Mouse (Mus musculus) stomach, embryonic 14.5 days (tissue): ENCODE measurements around the gene Mrps9. TPM values are rescaled to one million over a fixed set of nuclear protein-coding genes. Genes with fewer than 3 reads are reported as not detected.

ENCODE experiments used
- ATAC-seq: fragments of 200-750 bp; cut with Nextera tagmentation; 2 replicates; pipeline ENCODE4 v1.8.0; 2017; ENCODE audit warnings: low read depth, moderate TSS enrichment; ENCODE audit not compliant: insufficient number of reproducible peaks, insufficient read depth, low FRiP score
- H3K27ac ChIP-seq: fragments of 300-500 bp; sonication (generic); 2 replicates; pipeline ENCODE4 v1.5.1; 2014; ENCODE audit warnings: mild to moderate bottlenecking, low read length, moderate library complexity, mixed read lengths
- H3K27me3 ChIP-seq: fragments of 300-500 bp; sonication (generic); 2 replicates; pipeline ENCODE4 v1.6.1; 2014; ENCODE audit warnings: low read length, control low read depth, mixed read lengths; ENCODE audit not compliant: control insufficient read depth, insufficient read depth
- H3K36me3 ChIP-seq: fragments of 300-500 bp; sonication (generic); 2 replicates; pipeline ENCODE4 v1.6.1; 2014; ENCODE audit warnings: mild to moderate bottlenecking, control low read depth, low read length, moderate library complexity, mixed read lengths; ENCODE audit not compliant: control insufficient read depth, insufficient read depth
- H3K4me1 ChIP-seq: fragments of 300-500 bp; sonication (generic); 2 replicates; pipeline ENCODE4 v1.6.1; 2014; ENCODE audit warnings: low read length, control low read depth, mixed read lengths; ENCODE audit not compliant: control insufficient read depth, insufficient read depth
- H3K4me2 ChIP-seq: fragments of 300-500 bp; sonication (generic); replicated peaks from 2 replicates; pipeline ENCODE4 v1.6.1; 2014; ENCODE audit warnings: low read depth, low read length, control low read depth
- H3K4me3 ChIP-seq: fragments of 300-500 bp; sonication (generic); 2 replicates; pipeline ENCODE4 v1.5.1; 2014; ENCODE audit warnings: low read depth, low read length, control low read depth
- H3K9ac ChIP-seq: fragments of 300-500 bp; sonication (generic); replicated peaks from 2 replicates; pipeline ENCODE4 v1.6.1; 2014; ENCODE audit warnings: low read depth, mild to moderate bottlenecking, control low read depth, low read length, moderate library complexity, mixed read lengths
- H3K9me3 ChIP-seq: fragments of 300-500 bp; sonication (generic); 2 replicates; pipeline ENCODE4 v1.6.1; 2016; ENCODE audit warnings: low read depth, low read length, control low read depth; ENCODE audit not compliant: control insufficient read depth
- WGBS: fragments of 180-500 bp; shearing (Covaris S2); extraction: QIAGEN DNeasy Blood & Tissue Kit; methylation state at CpG from one replicate; pipeline ENCODE4 v1.1.7; 2014; 5-methylcytosine and 5-hydroxymethylcytosine counted together
- polyA plus RNA-seq: library from polyadenylated mRNA; unstranded; fragments of >200 nt; fragmentation: Nextera tagmentation; extraction: Ambion mirVana; gene quantifications from 2 replicates; pipeline ENCODE4 v1.2.1, GENCODE M21; 2014

Gene Mrps9
- polyA plus RNA-seq, 1 experiment from 2014 or later: 49.7 TPM

DNA sequence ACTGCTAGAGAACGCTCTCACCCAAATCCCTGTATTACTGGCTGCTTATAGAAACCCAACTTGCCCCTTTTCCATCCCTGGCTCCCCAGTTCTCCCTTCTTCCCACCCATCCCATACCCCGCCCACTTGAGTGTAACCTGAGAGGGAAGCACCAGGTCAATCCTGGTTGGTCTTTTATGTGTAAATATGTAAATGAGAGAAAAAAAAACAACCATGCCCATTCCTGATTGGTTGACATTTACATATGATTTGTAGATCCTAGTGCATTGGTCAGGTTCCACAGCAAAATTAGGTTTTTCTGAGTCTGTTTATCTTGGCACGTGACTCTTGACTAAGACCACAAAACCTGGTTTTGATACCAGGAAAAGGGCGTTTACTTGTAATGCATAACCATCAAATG lies 66.9 kb downstream of the Mrps9 start:
- 17% methylated on average over 4 of the region's 4 CpGs for WGBS
- no peak for ATAC-seq
- Histone ChIP-seq H3K36me3 (no peaks in the 10 kb centered on the region), H3K4me2 (no peak overlapping the region), H3K4me3 (no peak overlapping the region), H3K9me3 (no peaks in the 10 kb centered on the region), H3K9ac (no peak overlapping the region), H3K4me1 (0 out of 2 replicates have a peak, but pooled peaks cover 2% of the 10 kb centered on the region), H3K27ac (no peak overlapping the region), H3K27me3 (no peaks in the 10 kb centered on the region)

DNA sequence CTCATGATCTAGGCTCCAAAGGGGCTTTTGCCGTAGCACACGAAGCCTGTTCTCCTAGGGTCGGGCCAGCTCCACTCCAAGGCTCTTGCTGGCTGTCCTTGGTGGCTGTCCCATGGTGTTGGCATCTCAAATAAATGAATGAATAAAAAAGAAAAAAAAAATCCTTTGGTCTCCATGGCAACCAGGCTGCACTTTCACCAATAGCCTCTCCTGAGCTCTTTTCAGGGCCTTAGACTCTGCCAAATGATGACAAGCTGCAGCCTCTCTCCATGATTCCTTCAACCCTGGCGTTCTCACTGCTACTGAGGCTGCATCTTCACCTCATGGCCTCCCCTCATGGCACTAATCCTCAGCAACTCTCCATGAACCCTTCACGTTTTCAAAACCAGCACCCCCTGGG lies 72.9 kb downstream of the Mrps9 start:
- ATAC-seq: no peak
- H3K4me3 ChIP-seq: no peak overlapping the region
- H3K4me1 ChIP-seq: no peaks in the 10 kb centered on the region
- H3K27ac ChIP-seq: no peak overlapping the region
- H3K36me3 ChIP-seq: no peaks in the 10 kb centered on the region
- H3K9ac ChIP-seq: no peak overlapping the region
- 72% methylated on average over 5 of the region's 5 CpGs for WGBS
- H3K4me2 ChIP-seq: no peak overlapping the region
- no peaks in the 10 kb centered on the region for H3K9me3 ChIP-seq
- H3K27me3 ChIP-seq: no peaks in the 10 kb centered on the region

DNA sequence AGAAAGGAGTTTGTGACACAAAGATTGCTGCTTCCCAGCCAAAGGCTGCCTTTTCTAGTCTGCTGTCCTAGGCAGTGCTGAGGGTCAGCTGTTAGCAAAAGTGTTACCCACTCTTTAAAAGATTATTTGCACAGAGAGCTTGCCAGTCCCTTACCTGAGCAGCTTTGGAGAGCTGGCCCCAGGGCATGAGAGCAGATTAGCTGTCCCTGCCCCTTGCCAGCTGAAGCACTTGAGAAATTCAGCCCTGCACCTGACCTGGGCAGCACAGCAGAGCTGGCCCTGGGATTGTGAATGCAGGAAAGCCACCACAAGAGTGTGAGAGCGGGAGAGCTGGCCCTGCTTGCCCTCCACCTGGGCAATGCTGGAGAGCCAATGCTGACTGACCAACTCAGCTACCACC lies 82.6 kb downstream of the Mrps9 start:
- H3K4me2 ChIP-seq: no peak overlapping the region
- no peak overlapping the region for H3K27ac ChIP-seq
- no peaks in the 10 kb centered on the region for H3K4me1 ChIP-seq
- no peaks in the 10 kb centered on the region for H3K9me3 ChIP-seq
- no peak overlapping the region for H3K4me3 ChIP-seq
- 78% methylated on average over 1 of the region's 1 CpGs for WGBS
- H3K9ac ChIP-seq: no peak overlapping the region
- ATAC-seq: no peak
- H3K36me3 ChIP-seq: no peaks in the 10 kb centered on the region
- no peaks in the 10 kb centered on the region for H3K27me3 ChIP-seq

DNA sequence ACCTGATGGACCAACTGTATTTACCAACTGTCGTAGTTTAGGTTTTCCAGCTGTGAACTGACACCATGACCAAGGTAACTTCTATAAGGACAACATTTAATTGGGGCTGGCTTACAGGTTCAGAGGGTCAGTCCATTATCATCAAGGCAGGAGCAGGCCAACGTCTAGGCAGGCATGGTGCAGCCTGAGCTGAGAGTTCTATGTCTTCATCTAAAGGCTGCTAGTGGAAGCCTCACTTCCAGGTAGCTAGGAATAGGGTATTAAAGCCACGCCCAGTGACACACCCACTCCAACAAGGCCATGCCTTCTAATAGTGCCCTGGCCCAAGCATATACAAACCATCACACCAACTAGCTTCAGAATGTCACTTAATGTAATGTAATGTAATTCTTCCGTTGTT lies 97.5 kb downstream of the Mrps9 start:
- H3K9me3 ChIP-seq: no peaks in the 10 kb centered on the region
- H3K4me2 ChIP-seq: no peak overlapping the region
- WGBS: 68% methylated on average over 4 of the region's 4 CpGs
- no peak overlapping the region for H3K4me3 ChIP-seq
- no peak overlapping the region for H3K9ac ChIP-seq
- ATAC-seq: no peak
- no peaks in the 10 kb centered on the region for H3K27me3 ChIP-seq
- no peaks in the 10 kb centered on the region for H3K4me1 ChIP-seq
- H3K27ac ChIP-seq: no peak overlapping the region
- no peaks in the 10 kb centered on the region for H3K36me3 ChIP-seq

DNA sequence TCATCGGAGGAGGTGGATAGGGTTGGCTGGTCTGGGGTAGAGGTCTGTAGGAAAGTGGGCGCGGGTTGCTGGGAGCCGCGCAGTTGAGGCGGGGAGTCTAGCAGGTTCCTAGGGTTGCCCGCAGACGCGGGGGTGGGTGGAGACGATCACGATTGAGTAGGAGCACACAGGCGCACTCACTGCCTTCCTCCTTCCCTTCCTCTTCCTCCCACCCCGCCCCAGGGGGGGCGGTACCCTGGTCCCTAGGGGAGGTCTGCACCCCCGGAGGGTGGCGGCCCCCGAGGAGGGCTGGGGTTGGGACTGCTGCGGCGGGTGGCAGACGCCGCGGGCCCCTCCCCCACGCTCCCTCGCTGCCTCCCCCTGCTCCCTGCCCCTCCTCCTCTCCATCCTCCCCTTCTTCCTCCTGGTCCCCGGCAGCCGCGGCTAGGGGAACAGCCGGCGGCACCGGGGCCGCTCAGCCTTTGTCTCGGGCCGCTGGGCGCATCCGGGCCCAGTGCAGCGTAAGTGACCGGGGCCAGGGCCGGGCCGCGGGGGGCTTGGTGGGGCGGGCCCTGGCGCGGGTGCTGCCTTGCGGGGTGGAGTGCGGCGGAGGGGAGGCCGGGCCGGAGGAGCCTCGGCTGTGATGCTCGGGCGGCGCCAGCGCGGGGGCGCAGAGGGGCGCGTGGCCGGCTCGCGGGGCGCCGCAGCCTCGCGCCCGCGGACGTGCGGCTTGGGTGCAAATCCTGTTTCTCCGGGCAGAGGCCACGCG lies 101.9 kb downstream of the Mrps9 start, which contains the start of gene Gpr45:
Gene Gpr45, plus strand, starts transcription at position 139 of the 748 bp plus-strand sequence.
- H3K36me3 ChIP-seq: no peaks in the 10 kb centered on the region
- H3K4me3 ChIP-seq: peak within 1 kb of the TSS; percentile 72
- no peak within 1 kb of the TSS for H3K27ac ChIP-seq
- WGBS: 1% methylated on average over 42 of the region's 71 CpGs
- ATAC-seq: peak; percentile 82
- no peaks in the 10 kb centered on the region for H3K9me3 ChIP-seq
- peak within 1 kb of the TSS; percentile 66 for H3K9ac ChIP-seq
- no peaks in the 10 kb centered on the region for H3K27me3 ChIP-seq
- H3K4me1 ChIP-seq: no peaks in the 10 kb centered on the region
- H3K4me2 ChIP-seq: peak within 1 kb of the TSS; percentile 93

DNA sequence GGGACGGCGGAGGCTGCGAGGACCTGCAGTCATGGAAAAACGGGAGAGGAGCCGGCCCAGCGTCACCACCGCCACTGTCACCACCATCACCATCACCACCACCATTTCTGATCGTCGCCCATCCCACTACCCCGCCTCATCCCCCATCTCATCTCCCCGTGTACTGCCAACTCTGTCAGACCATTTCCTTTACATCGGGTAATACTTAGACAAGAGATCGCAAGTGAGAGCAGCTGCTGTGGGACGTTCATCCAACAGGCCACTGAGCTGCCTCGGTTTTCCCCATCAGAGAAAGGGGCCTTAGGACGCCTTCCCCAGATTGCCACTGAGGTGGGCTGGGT lies 102.4 kb downstream of the Mrps9 start:
- H3K4me3 ChIP-seq: peak overlapping the region; percentile 72
- peak overlapping the region; percentile 93 for H3K4me2 ChIP-seq
- ATAC-seq: no peak
- H3K9ac ChIP-seq: peak overlapping the region; percentile 66
- no peak overlapping the region for H3K27ac ChIP-seq
- no peaks in the 10 kb centered on the region for H3K9me3 ChIP-seq
- no peaks in the 10 kb centered on the region for H3K36me3 ChIP-seq
- no peaks in the 10 kb centered on the region for H3K4me1 ChIP-seq
- no peaks in the 10 kb centered on the region for H3K27me3 ChIP-seq
- WGBS: 2% methylated on average over 16 of the region's 16 CpGs

Other genes starting within 250 kb of the Mrps9 start
- gene Pou3f3, start 155.5 kb upstream of the Mrps9 start, polyA plus RNA-seq: 0.04 TPM in 1 of 2 replicates, not detected in the other
- 7.5 and 9.3 TPM in 2 replicates for gene Gpr45, start 101.6 kb downstream of the Mrps9 start, polyA plus RNA-seq
- 14.5 and 15.0 TPM in 2 replicates for gene Tgfbrap1, start 247.4 kb downstream of the Mrps9 start, polyA plus RNA-seq
- 26.8 and 28.5 TPM in 2 replicates for gene AI597479, start 247.5 kb downstream of the Mrps9 start, polyA plus RNA-seq